Mouse (Mus musculus) hindbrain, embryonic 16.5 days (tissue): Measurements from ENCODE around the gene Cd163. TPM values are rescaled to one million over a fixed set of nuclear protein-coding genes. Genes with fewer than 3 reads are reported as not detected.

Experiments used
- ATAC-seq: fragments of 200-750 bp; cut with Nextera tagmentation; 2 replicates; pipeline ENCODE4 v1.8.0; 2017; ENCODE audit warnings: moderate TSS enrichment, moderate library complexity
- H3K27ac ChIP-seq: fragments of 300-500 bp; sonication (generic); 2 replicates; pipeline ENCODE4 v1.5.1; 2014; ENCODE audit warnings: low read depth, mild to moderate bottlenecking, control low read depth, low read length, moderate library complexity
- H3K27me3 ChIP-seq: fragments of 300-500 bp; sonication (generic); replicated peaks from 2 replicates; pipeline ENCODE4 v1.6.1; 2014; ENCODE audit warnings: low read length; ENCODE audit not compliant: control insufficient read depth, insufficient read depth
- H3K36me3 ChIP-seq: fragments of 300-500 bp; sonication (generic); 2 replicates; pipeline ENCODE4 v1.6.1; 2014; ENCODE audit warnings: mild to moderate bottlenecking, low read length, moderate library complexity, mixed read lengths; ENCODE audit not compliant: control insufficient read depth, insufficient read depth
- H3K4me1 ChIP-seq: fragments of 300-500 bp; sonication (generic); 2 replicates; pipeline ENCODE4 v1.6.1; 2014; ENCODE audit warnings: low read depth, low read length; ENCODE audit not compliant: control insufficient read depth, insufficient read depth
- H3K4me2 ChIP-seq: fragments of 300-500 bp; sonication (generic); 2 replicates; pipeline ENCODE4 v1.6.1; 2014; ENCODE audit warnings: mild to moderate bottlenecking, low read length, control low read depth, moderate library complexity
- H3K4me3 ChIP-seq: fragments of 300-500 bp; sonication (generic); 2 replicates; pipeline ENCODE4 v1.5.1; 2014; ENCODE audit warnings: mild to moderate bottlenecking, low read length, control low read depth, moderate library complexity
- H3K9ac ChIP-seq: fragments of 300-500 bp; sonication (generic); 2 replicates; pipeline ENCODE4 v1.6.1; 2014; ENCODE audit warnings: low read depth, mild to moderate bottlenecking, control low read depth, low read length, moderate library complexity
- H3K9me3 ChIP-seq: fragments of 300-500 bp; sonication (generic); 2 replicates; pipeline ENCODE4 v1.6.1; 2014; ENCODE audit warnings: mild to moderate bottlenecking, low read length, moderate library complexity; ENCODE audit not compliant: control insufficient read depth
- WGBS: fragments of 180-500 bp; shearing (Covaris S2); extraction: QIAGEN DNeasy Blood & Tissue Kit; methylation state at CpG from one replicate; pipeline ENCODE4 v1.1.7; 2014; 5-methylcytosine and 5-hydroxymethylcytosine counted together
- polyA plus RNA-seq: library from polyadenylated mRNA; unstranded; fragments of >200 nt; fragmentation: Nextera tagmentation; extraction: Ambion mirVana; gene quantifications from 2 replicates; pipeline ENCODE4 v1.2.1, GENCODE M21; 2015

Cd163 gene
- polyA plus RNA-seq, 1 experiment from 2014 or later, result 1.3 TPM

DNA sequence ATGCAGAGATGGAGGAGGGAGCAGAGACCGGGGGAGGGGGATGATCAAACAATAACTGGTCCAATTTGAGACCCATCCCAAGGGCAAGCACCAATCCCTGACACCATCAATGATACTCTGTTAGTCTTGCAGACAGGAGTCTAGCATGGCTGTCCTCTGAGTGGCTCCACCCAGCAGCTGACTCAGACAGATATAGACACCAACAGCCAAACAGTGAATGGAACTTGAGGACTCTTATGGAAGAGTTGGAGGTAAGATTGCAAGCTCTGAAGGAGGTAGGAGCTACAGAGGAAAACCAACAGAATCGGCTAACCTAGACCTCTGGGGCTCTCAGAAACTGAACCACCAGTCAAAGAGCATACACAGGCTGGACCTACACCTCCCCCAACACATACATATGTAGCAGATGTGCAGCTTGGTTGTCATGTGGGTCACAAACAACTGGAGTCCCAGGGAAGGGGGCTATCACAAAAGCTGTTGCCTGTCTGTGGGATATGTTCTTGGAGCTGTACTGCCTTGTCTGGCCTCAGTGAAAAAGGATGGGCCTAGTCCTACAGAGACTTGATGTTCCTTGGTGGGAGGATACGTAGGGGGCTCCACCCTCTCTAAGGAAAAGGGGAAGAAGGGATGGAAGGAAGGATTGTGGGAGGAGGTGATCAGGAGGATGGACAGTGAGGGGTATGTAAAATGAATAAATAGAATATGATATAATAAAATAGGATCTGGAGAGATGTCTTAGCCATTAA is 2.8 kb upstream of the Cd163 start:
- Histone ChIP-seq H3K4me1 (no peaks in the 10 kb centered on the region), H3K27ac (no peak overlapping the region), H3K9me3 (no peaks in the 10 kb centered on the region), H3K9ac (no peak overlapping the region), H3K4me3 (no peak overlapping the region), H3K36me3 (no peaks in the 10 kb centered on the region), H3K4me2 (no peak overlapping the region), H3K27me3 (no peaks in the 10 kb centered on the region)
- ATAC-seq, result no peak
- WGBS, result 85% methylated on average over 3 of the region's 3 CpGs

DNA sequence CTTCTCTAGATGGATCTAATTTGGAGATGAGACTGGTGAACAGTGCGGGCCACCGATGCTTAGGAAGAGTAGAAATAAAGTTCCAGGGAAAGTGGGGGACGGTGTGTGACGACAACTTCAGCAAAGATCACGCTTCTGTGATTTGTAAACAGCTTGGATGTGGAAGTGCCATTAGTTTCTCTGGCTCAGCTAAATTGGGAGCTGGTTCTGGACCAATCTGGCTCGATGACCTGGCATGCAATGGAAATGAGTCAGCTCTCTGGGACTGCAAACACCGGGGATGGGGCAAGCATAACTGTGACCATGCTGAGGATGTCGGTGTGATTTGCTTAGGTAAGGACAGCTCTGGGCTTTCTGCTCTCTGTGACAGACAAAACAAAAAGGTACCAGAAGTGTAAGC is 4.5 kb downstream of the Cd163 start:
- H3K4me3 ChIP-seq, result no peak overlapping the region
- no peaks in the 10 kb centered on the region for H3K9me3 ChIP-seq
- WGBS, result 89% methylated on average over 8 of the region's 8 CpGs
- no peak for ATAC-seq
- H3K36me3 ChIP-seq, result no peaks in the 10 kb centered on the region
- no peak overlapping the region for H3K27ac ChIP-seq
- no peak overlapping the region for H3K4me2 ChIP-seq
- H3K27me3 ChIP-seq, result no peaks in the 10 kb centered on the region
- no peaks in the 10 kb centered on the region for H3K4me1 ChIP-seq
- no peak overlapping the region for H3K9ac ChIP-seq

DNA sequence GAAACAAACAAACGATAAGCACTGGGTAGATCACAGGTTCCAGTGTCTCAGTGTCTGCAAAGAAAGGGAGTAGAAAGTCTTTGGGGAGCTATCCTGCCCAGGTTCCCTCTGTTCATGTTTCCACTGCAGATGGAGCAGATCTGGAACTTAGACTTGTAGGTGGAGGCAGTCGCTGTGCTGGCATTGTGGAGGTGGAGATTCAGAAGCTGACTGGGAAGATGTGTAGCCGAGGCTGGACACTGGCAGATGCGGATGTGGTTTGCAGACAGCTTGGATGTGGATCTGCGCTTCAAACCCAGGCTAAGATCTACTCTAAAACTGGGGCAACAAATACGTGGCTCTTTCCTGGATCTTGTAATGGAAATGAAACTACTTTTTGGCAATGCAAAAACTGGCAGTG is 7.8 kb downstream of the Cd163 start:
- WGBS, result 83% methylated on average over 6 of the region's 6 CpGs
- no peaks in the 10 kb centered on the region for H3K4me1 ChIP-seq
- no peak for ATAC-seq
- no peaks in the 10 kb centered on the region for H3K36me3 ChIP-seq
- no peak overlapping the region for H3K4me2 ChIP-seq
- H3K4me3 ChIP-seq, result no peak overlapping the region
- H3K9me3 ChIP-seq, result no peaks in the 10 kb centered on the region
- H3K9ac ChIP-seq, result no peak overlapping the region
- H3K27me3 ChIP-seq, result no peaks in the 10 kb centered on the region
- no peak overlapping the region for H3K27ac ChIP-seq

DNA sequence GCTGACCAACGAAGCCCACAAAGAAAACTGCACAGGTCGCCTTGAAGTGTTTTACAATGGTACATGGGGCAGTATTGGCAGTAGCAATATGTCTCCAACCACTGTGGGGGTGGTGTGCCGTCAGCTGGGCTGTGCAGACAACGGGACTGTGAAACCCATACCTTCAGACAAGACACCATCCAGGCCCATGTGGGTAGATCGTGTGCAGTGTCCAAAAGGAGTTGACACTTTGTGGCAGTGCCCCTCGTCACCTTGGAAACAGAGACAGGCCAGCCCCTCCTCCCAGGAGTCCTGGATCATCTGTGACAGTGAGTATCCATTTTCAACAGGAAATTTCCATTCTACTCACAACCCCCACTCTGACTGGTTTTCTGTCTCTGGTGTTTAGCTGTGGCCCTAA is 15.9 kb downstream of the Cd163 start:
- Histone ChIP-seq H3K4me3 (no peak overlapping the region), H3K4me1 (no peaks in the 10 kb centered on the region), H3K9me3 (no peaks in the 10 kb centered on the region), H3K9ac (no peak overlapping the region), H3K27me3 (no peaks in the 10 kb centered on the region), H3K27ac (no peak overlapping the region), H3K4me2 (no peak overlapping the region), H3K36me3 (no peaks in the 10 kb centered on the region)
- WGBS, result 57% methylated on average over 6 of the region's 6 CpGs
- no peak for ATAC-seq

DNA sequence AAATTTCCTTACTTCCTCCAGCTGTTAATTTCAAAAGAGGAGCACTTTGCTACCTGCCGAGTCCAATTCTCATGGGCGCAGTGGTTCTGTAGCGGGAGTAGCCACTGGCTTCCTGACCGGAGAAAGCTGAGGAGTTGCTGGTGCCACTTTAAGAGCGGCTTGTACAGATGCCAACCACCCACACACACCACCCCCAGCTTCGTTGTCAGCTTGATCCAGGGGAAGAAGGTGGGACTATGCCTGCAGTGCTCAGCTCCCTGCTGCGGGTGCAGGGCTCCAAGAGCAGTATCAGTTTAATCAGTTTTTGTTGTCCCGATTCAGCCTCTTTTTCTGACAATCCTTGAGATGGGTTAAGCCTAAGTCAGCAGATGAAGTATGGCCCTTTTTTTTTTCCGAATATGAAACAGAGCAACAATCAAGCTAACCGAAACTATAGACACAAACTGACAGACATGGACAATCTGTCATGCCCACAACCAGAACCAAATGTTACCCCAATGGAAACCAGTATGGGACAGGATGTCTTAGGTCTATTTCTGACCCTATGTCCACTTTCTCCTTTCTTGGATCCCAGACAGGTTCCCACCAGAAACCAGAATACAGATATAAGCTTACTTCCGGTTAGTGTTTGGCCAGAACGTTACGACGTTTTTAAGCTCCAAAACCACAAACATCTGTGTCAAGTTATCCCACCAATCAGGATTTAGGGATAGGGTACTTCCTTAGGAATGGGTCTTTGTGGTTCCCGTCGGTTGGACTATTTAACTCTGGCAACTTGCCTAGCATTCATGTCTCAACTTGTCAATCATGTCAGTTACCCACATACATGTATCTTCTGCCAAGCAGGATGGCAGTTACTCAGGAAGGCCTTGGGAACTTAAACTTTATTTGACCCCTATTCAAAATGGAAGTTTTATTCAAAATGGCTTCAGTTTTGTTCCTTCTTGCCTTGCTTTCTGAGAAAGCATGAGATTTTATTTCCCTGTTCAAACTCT is 17.3 kb downstream of the Cd163 start:
- H3K4me1 ChIP-seq, result no peaks in the 10 kb centered on the region
- no peak overlapping the region for H3K4me3 ChIP-seq
- H3K36me3 ChIP-seq, result no peaks in the 10 kb centered on the region
- no peak for ATAC-seq
- H3K27me3 ChIP-seq, result no peaks in the 10 kb centered on the region
- H3K27ac ChIP-seq, result no peak overlapping the region
- 81% methylated on average over 16 of the region's 16 CpGs for WGBS
- no peak overlapping the region for H3K9ac ChIP-seq
- no peaks in the 10 kb centered on the region for H3K9me3 ChIP-seq
- H3K4me2 ChIP-seq, result no peak overlapping the region

DNA sequence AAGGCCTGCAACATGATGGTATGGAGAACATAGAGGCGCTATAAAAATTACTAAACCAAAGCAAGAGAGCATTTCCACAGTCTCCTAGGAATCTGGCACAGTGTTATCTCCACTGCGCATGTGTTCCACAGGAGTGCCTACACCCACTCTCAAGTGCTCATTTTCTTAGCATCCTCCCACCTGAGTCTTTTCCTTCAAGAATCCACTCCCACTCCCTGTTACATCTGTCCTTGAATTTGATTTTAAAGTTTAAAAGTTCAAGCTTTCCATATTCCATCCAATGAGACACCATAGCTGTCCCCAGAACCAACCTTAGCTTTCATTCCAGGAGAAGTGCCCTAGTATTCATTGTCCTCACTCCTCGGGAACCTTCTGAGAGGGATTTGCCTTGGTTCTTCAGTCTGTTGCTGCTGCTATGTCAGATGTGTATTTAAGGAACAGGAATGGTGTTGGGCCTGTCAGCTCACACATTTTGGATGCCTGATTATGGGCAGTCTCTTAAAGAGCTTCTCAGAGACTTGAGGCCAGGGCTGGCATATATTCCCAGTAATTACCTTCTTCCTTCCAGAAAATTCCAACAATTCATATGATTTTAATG is 24.0 kb downstream of the Cd163 start:
- no peak overlapping the region for H3K4me2 ChIP-seq
- no peaks in the 10 kb centered on the region for H3K4me1 ChIP-seq
- H3K9me3 ChIP-seq, result no peaks in the 10 kb centered on the region
- no peak overlapping the region for H3K4me3 ChIP-seq
- H3K27me3 ChIP-seq, result no peaks in the 10 kb centered on the region
- H3K36me3 ChIP-seq, result no peaks in the 10 kb centered on the region
- H3K9ac ChIP-seq, result no peak overlapping the region
- no peak overlapping the region for H3K27ac ChIP-seq
- 96% methylated on average over 3 of the region's 3 CpGs for whole genome bisulfite sequencing
- ATAC-seq, result no peak

DNA sequence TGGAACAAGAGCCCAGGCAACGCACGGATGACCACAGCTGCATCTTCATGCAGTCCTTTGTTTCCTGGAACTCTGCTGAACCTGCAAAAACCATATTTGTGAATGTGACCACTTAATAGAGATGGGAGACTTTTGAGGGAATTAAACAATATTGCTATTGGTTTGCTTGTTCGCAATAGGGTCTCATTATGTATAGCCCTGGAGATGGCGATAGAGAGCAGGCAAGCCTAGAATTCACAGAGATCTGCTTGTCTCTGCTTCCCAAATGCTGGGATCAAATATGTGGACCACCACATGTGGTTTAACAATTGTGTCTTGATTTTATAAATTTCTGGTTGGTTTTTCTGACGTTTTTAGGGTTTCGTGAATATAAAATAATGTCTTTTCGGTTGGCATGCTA is 25.2 kb downstream of the Cd163 start:
- Histone ChIP-seq H3K4me1 (no peaks in the 10 kb centered on the region), H3K27me3 (no peaks in the 10 kb centered on the region)
- WGBS, result 93% methylated on average over 7 of the region's 7 CpGs

DNA sequence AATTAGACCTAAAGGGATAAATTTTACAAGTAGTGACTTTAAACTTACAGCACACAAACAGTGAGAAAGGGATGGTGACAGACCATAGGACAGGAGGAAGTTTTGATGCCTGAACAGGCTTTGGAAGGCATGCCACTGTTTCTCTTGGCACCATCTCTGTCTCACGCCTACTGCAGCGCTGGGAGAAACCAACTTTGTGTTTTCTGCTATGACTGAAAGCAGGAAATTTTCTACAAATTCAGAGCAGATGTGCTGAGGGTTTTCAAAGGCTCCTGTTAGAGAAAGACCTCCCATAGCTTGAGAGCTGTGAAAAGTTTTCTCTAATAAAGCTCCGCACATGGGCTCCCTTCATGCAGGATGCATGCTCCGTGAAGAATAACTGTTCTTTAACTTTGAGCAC is 40.6 kb downstream of the Cd163 start:
- Histone ChIP-seq H3K4me1 (no peaks in the 10 kb centered on the region), H3K4me2 (no peak overlapping the region), H3K9me3 (no peaks in the 10 kb centered on the region), H3K4me3 (no peak overlapping the region), H3K27ac (no peak overlapping the region), H3K27me3 (no peaks in the 10 kb centered on the region), H3K36me3 (no peaks in the 10 kb centered on the region), H3K9ac (no peak overlapping the region)
- 75% methylated on average over 4 of the region's 4 CpGs for WGBS
- no peak for ATAC-seq

More for the DNA sequence above, 25.2 kb downstream of the Cd163 start:
- H3K36me3 ChIP-seq, result no peaks in the 10 kb centered on the region
- H3K9ac ChIP-seq, result no peak overlapping the region
- H3K9me3 ChIP-seq, result no peaks in the 10 kb centered on the region
- H3K27ac ChIP-seq, result no peak overlapping the region
- no peak for ATAC-seq
- H3K4me2 ChIP-seq, result no peak overlapping the region
- no peak overlapping the region for H3K4me3 ChIP-seq

DNA sequence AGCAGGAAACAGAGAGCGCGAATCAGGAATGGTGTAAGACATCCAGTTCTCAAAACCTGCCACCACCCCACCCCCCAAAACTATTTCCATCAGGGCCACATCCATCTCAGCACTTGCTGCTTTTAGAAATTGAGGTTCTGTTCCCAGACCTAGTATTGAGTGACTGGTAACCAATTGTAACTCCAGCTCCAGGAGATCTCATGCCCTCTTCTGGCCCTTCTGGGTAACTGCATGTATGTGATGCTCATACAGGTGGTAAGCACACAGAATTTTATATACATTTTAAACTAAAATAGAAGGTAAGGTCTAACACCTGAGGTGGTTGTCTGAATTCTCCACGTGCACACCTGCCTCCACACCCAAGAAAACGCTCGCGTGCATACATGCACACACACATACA is 42.2 kb downstream of the Cd163 start:
- WGBS, result 83% methylated on average over 6 of the region's 6 CpGs
- H3K4me1 ChIP-seq, result no peaks in the 10 kb centered on the region
- no peaks in the 10 kb centered on the region for H3K9me3 ChIP-seq
- H3K9ac ChIP-seq, result no peak overlapping the region
- no peak overlapping the region for H3K4me2 ChIP-seq
- no peaks in the 10 kb centered on the region for H3K27me3 ChIP-seq
- H3K36me3 ChIP-seq, result no peaks in the 10 kb centered on the region
- H3K4me3 ChIP-seq, result no peak overlapping the region
- H3K27ac ChIP-seq, result no peak overlapping the region
- no peak for ATAC-seq
